Mouse (Mus musculus): ENCODE results near the gene Kitl.

DNA sequence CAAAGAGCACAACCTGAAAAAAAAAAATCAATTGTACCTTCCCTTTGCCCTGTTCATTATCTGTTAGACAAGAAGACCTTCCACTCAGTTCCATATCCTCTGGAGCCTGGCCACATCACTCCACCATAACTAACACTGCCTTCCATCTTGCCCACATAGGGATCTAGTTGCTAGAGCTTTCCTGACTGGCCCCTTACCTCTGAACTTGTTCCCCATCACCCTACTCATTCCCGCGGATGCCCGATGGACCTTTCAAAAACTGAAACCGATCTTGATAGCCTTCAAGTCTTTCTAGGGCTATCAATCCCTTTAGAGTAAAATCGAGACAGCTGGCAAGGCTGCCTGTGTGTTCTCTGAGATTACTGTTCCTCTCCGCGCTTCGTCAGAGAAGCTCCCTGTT lies 23.6 kb downstream of the Kitl start:
- TF ChIP-seq POLR2A (IDR thresholded peaks at IDR 0.05; ENCODE audit: borderline replicate concordance, insufficient read depth, low read length) (no peak), CTCF (IDR thresholded peaks at IDR 0.05; ENCODE audit: borderline replicate concordance, insufficient read depth, low read depth, low read length) (no peak)
